Mouse (Mus musculus) lung, embryonic 15.5 days (tissue): ENCODE results near the gene Cbx1. TPM values are rescaled to one million over a fixed set of nuclear protein-coding genes. Genes with fewer than 3 reads are reported as not detected.
A peak's percentile ranks its signal among the peaks of the same experiment; 100 is the strongest.

Experiments
- ATAC-seq: fragments of 200-750 bp; cut with Nextera tagmentation; 2 replicates; pipeline ENCODE4 v1.8.0; 2017; ENCODE audit warnings: moderate number of reproducible peaks, borderline replicate concordance; ENCODE audit not compliant: low FRiP score, low TSS enrichment; ENCODE audit errors: extremely low read depth
- H3K27ac ChIP-seq: fragments of 300-500 bp; sonication (generic); 2 replicates; pipeline ENCODE4 v1.5.1; 2015; ENCODE audit warnings: moderate library complexity, mild to moderate bottlenecking, inconsistent platforms
- H3K27me3 ChIP-seq: fragments of 300-500 bp; sonication (generic); 2 replicates; pipeline ENCODE4 v1.6.1; 2015; ENCODE audit warnings: inconsistent platforms
- H3K36me3 ChIP-seq: fragments of 300-500 bp; sonication (generic); 2 replicates; pipeline ENCODE4 v1.6.1; 2015; ENCODE audit warnings: inconsistent platforms
- H3K4me1 ChIP-seq: fragments of 300-500 bp; sonication (generic); 2 replicates; pipeline ENCODE4 v1.6.1; 2015; ENCODE audit warnings: inconsistent platforms
- H3K4me2 ChIP-seq: fragments of 300-500 bp; sonication (generic); 2 replicates; pipeline ENCODE4 v1.6.1; 2015; ENCODE audit warnings: inconsistent platforms, mild to moderate bottlenecking, moderate library complexity
- H3K4me3 ChIP-seq: fragments of 300-500 bp; sonication (generic); 2 replicates; pipeline ENCODE4 v1.5.1; 2015; ENCODE audit warnings: mild to moderate bottlenecking, inconsistent platforms
- H3K9ac ChIP-seq: fragments of 300-500 bp; sonication (generic); 2 replicates; pipeline ENCODE4 v1.6.1; 2015; ENCODE audit warnings: inconsistent platforms
- H3K9me3 ChIP-seq: fragments of 300-500 bp; sonication (generic); 2 replicates; pipeline ENCODE4 v1.6.1; 2016; ENCODE audit warnings: inconsistent platforms
- WGBS: fragments of 180-500 bp; shearing (Covaris S2); methylation state at CpG from one replicate; pipeline ENCODE4 v1.1.7; 2015; 5-methylcytosine and 5-hydroxymethylcytosine counted together
- polyA plus RNA-seq: library from polyadenylated mRNA; unstranded; fragments of >200 nt; fragmentation: Nextera tagmentation; extraction: Ambion mirVana; gene quantifications from 2 replicates; pipeline ENCODE4 v1.2.1, GENCODE M21; 2015

Gene Cbx1
- polyA plus RNA-seq, 1 experiment from 2014 or later, result 114 TPM

DNA sequence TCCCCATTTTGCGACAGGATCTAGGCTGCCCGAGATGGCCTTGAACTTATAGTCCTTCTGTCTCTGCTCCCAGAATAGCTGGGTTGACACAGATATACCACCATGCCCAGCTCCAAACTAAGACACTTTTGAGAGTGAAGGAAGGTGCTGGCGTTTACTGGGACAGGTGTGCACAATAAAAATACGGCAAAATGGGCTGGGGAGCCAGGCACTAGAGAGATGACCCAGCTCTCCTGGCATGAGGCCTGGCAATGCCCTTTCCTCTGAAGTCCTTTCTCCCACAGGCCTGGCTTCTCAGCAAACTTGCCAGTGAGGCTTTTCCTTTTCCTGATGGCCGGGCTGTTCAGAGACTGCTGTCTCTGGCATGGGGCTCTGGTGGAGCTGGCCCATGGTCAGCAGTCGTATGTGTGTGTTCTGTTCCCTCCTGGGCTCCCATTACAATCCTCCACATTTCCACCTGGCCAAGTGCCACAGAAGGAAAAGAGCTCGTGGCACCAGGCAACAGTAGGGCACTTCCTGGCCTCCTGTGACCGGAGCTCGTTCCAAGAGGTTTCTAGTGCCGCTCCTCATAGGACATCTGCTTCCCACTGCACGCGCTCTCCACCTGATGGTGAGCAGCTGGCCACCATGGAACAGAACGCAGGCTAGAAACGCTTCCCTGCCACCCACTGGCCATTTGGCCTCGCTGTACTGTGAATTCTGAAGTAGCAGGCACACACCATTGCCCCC lies 26.0 kb upstream of the Cbx1 start:
- no peak overlapping the region for H3K4me2 ChIP-seq
- H3K9me3 ChIP-seq, result no peaks in the 10 kb centered on the region
- no peak overlapping the region for H3K27ac ChIP-seq
- ATAC-seq, result no peak
- 64% methylated on average over 15 of the region's 15 CpGs for WGBS
- no peak overlapping the region for H3K4me3 ChIP-seq
- H3K4me1 ChIP-seq, result peaks cover 6% of the 10 kb centered on the region; the same call in 1 of the 2 replicates
- H3K36me3 ChIP-seq, result no peaks in the 10 kb centered on the region
- H3K9ac ChIP-seq, result no peak overlapping the region
- H3K27me3 ChIP-seq, result no peaks in the 10 kb centered on the region

DNA sequence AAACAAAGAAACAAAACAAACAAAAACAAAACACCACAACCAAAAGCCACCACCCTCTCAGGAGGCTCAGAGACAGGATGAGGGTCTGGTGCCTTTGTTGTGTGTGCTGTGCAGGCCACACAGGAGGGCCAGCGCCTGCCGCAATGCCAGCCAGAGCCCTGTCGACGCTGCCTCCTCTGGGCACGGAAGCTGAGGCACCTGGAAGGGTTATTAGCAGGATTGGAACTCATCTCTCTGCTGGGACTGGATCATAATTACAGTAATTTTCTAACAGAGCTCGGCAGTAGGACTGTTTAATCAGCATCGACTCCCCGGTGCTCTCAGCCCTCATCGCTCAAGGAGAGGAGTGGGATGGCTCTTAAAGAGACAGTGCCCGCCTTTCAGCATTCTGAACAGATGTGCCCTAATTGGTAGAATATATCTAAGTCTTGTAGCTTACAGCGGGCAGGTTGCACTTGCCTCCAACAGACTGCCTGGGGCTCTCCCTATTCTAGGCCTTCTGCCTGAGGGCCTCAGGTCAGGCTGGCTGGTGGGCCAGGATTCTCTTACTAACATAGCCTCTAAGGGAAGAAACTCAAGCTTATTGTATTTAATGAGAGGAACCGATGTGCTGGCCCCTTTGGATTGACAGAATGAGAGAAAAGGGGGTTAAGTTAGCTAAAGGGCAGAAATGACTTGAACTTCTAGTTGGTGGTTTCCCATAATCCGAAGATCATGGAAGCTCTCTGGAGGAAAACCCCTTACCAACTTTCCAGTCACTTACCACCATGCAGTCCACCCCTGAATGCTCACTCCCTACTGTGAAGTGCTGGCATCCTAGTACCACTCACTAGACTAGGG lies 24.2 kb upstream of the Cbx1 start:
- Histone ChIP-seq H3K9me3 (no peaks in the 10 kb centered on the region), H3K4me2 (no peak overlapping the region), H3K4me1 (peaks cover 18% of the 10 kb centered on the region; the same call in 1 of the 2 replicates), H3K27me3 (no peaks in the 10 kb centered on the region), H3K9ac (no peak overlapping the region), H3K36me3 (peaks cover 10% of the 10 kb centered on the region; the same call in 1 of the 2 replicates), H3K27ac (0 out of 2 replicates have a peak overlapping the region, but pooled peaks have one; percentile 60), H3K4me3 (no peak overlapping the region)
- WGBS, result 49% methylated on average over 13 of the region's 13 CpGs
- no peak for ATAC-seq

DNA sequence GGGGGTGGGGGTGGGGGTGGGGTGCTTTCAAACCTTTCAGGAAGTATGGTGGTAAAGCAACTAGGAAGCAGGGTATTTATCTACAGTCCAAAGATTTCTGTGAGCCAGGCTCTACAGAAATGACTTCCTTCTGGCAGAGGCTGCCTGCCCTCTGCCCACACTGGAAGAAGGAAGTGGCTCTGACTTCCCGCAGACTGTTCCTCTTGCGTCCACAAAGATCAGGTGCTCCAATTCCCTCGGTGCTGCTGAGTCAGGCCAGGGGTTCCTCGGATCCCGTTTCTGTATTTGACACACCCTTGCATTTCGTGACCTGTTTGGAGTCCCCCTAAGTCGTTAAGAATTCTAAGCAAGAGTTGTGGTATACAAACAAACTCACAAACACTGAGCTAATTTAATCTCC lies 23.3 kb upstream of the Cbx1 start:
- no peak overlapping the region for H3K4me3 ChIP-seq
- H3K4me2 ChIP-seq, result no peak overlapping the region
- peak; percentile 47; the same call in 1 of the 2 replicates for ATAC-seq
- peaks cover 17% of the 10 kb centered on the region for H3K36me3 ChIP-seq
- H3K27me3 ChIP-seq, result no peaks in the 10 kb centered on the region
- H3K4me1 ChIP-seq, result peaks cover 18% of the 10 kb centered on the region; the same call in 1 of the 2 replicates
- no peaks in the 10 kb centered on the region for H3K9me3 ChIP-seq
- H3K9ac ChIP-seq, result no peak overlapping the region
- WGBS, result 54% methylated on average over 7 of the region's 7 CpGs
- peak overlapping the region; percentile 60 for H3K27ac ChIP-seq

- 72% methylated on average over 12 of the region's 12 CpGs for WGBS
- no peak for ATAC-seq
- no peak overlapping the region for H3K9ac ChIP-seq
- H3K9me3 ChIP-seq, result no peaks in the 10 kb centered on the region
- H3K27me3 ChIP-seq, result no peaks in the 10 kb centered on the region
- H3K27ac ChIP-seq, result no peak overlapping the region
- peaks cover 24% of the 10 kb centered on the region for H3K36me3 ChIP-seq
- H3K4me3 ChIP-seq, result no peak overlapping the region
- H3K4me2 ChIP-seq, result no peak overlapping the region
- H3K4me1 ChIP-seq, result peaks cover 18% of the 10 kb centered on the region; the same call in 1 of the 2 replicates
Measured at GRCm38 (mm10) chr11:96766555-96766954, 22.4 kb upstream of the Cbx1 start.

GRCm38 (mm10) chr11:96767096-96767495 lies 21.8 kb upstream of the Cbx1 start:
- no peaks in the 10 kb centered on the region for H3K9me3 ChIP-seq
- H3K4me3 ChIP-seq, result no peak overlapping the region
- no peak overlapping the region for H3K4me2 ChIP-seq
- H3K36me3 ChIP-seq, result peaks cover 24% of the 10 kb centered on the region
- no peaks in the 10 kb centered on the region for H3K27me3 ChIP-seq
- no peak overlapping the region for H3K9ac ChIP-seq
- no peak for ATAC-seq
- H3K27ac ChIP-seq, result no peak overlapping the region
- peaks cover 18% of the 10 kb centered on the region; the same call in 1 of the 2 replicates for H3K4me1 ChIP-seq
- 56% methylated on average over 7 of the region's 7 CpGs for WGBS

DNA sequence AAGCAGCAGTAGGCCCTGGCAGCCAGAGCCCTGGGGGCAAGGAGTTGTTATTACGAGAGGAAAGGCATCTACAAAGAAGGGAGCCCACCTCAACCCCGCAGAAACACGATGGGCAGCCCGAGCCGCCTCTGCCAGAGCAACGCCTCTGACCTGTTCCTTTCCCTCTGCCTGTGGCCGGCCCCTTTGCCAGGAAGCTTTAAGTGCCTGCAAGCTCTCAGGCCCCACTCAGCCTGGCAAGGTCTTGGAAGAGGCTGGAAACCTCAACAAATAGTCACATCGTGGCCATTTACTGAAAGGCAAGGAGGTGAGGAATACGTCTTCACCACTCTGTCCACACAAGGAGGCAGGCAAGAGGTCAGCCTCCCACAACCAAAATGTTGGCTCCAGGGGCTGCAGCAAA lies 20.7 kb upstream of the Cbx1 start:
- 44% methylated on average over 9 of the region's 9 CpGs for WGBS
- peak overlapping the region; percentile 2; the same call in 1 of the 2 replicates for H3K4me2 ChIP-seq
- H3K36me3 ChIP-seq, result peaks cover 35% of the 10 kb centered on the region
- H3K4me3 ChIP-seq, result no peak overlapping the region
- H3K9ac ChIP-seq, result no peak overlapping the region
- no peaks in the 10 kb centered on the region for H3K27me3 ChIP-seq
- peaks cover 13% of the 10 kb centered on the region; the same call in 1 of the 2 replicates for H3K4me1 ChIP-seq
- peak overlapping the region; percentile 80 for H3K27ac ChIP-seq
- H3K9me3 ChIP-seq, result no peaks in the 10 kb centered on the region
- ATAC-seq, result no peak

- H3K4me2 ChIP-seq, result no peak overlapping the region
- no peaks in the 10 kb centered on the region for H3K9me3 ChIP-seq
- peaks cover 16% of the 10 kb centered on the region for H3K4me1 ChIP-seq
- no peak overlapping the region for H3K4me3 ChIP-seq
- H3K9ac ChIP-seq, result no peak overlapping the region
- 96% methylated on average over 9 of the region's 9 CpGs for WGBS
- no peak overlapping the region for H3K27ac ChIP-seq
- no peak for ATAC-seq
- H3K36me3 ChIP-seq, result peaks cover 35% of the 10 kb centered on the region
- H3K27me3 ChIP-seq, result no peaks in the 10 kb centered on the region
Measured at GRCm38 (mm10) chr11:96771274-96771975, 17.5 kb upstream of the Cbx1 start.

DNA sequence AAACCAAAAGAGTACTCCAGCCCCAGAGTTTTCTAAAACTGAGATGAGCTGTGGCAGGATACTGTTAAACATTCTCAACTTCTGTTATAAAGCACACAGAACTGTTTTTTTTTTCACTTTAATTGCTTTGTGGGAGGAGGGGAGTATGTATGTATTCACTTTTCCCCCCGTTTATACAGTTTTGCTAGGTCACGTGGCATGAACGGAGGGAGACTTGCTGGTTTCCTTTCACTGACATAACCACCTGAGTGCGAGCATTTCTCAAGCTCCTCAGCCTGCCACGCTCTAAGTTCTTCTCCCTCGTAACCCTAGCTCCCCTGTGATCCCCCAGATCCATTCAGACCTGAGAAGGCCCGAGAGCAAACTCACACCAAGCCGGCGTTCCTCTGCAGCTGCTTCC lies 16.5 kb upstream of the Cbx1 start:
- H3K9me3 ChIP-seq, result no peaks in the 10 kb centered on the region
- H3K9ac ChIP-seq, result no peak overlapping the region
- no peak overlapping the region for H3K27ac ChIP-seq
- WGBS, result 83% methylated on average over 9 of the region's 9 CpGs
- H3K4me3 ChIP-seq, result no peak overlapping the region
- peaks cover 35% of the 10 kb centered on the region for H3K36me3 ChIP-seq
- ATAC-seq, result no peak
- peaks cover 22% of the 10 kb centered on the region for H3K4me1 ChIP-seq
- no peaks in the 10 kb centered on the region for H3K27me3 ChIP-seq
- H3K4me2 ChIP-seq, result no peak overlapping the region

GRCm38 (mm10) chr11:96774536-96774935 lies 14.4 kb upstream of the Cbx1 start:
- Histone ChIP-seq H3K9me3 (no peaks in the 10 kb centered on the region), H3K27ac (no peak overlapping the region), H3K4me1 (peaks cover 10% of the 10 kb centered on the region), H3K4me3 (no peak overlapping the region), H3K36me3 (peaks cover 27% of the 10 kb centered on the region), H3K4me2 (no peak overlapping the region), H3K27me3 (no peaks in the 10 kb centered on the region), H3K9ac (no peak overlapping the region)
- 80% methylated on average over 3 of the region's 3 CpGs for WGBS
- ATAC-seq, result no peak

- no peak for ATAC-seq
- no peaks in the 10 kb centered on the region for H3K9me3 ChIP-seq
- 81% methylated on average over 8 of the region's 8 CpGs for whole genome bisulfite sequencing
Measured at GRCm38 (mm10) chr11:96775063-96775462, 13.9 kb upstream of the Cbx1 start.

GRCm38 (mm10) chr11:96775665-96776064 lies 13.3 kb upstream of the Cbx1 start:
- ATAC-seq, result no peak
- H3K4me2 ChIP-seq, result no peak overlapping the region
- no peaks in the 10 kb centered on the region for H3K27me3 ChIP-seq
- peaks cover 18% of the 10 kb centered on the region for H3K36me3 ChIP-seq
- 71% methylated on average over 7 of the region's 7 CpGs for WGBS
- H3K9ac ChIP-seq, result no peak overlapping the region
- peaks cover 10% of the 10 kb centered on the region for H3K4me1 ChIP-seq
- no peaks in the 10 kb centered on the region for H3K9me3 ChIP-seq
- no peak overlapping the region for H3K4me3 ChIP-seq
- no peak overlapping the region for H3K27ac ChIP-seq

More at GRCm38 (mm10) chr11:96775063-96775462, 13.9 kb upstream of the Cbx1 start:
- Histone ChIP-seq H3K9ac (no peak overlapping the region), H3K4me2 (no peak overlapping the region), H3K27me3 (no peaks in the 10 kb centered on the region), H3K36me3 (peaks cover 22% of the 10 kb centered on the region), H3K27ac (no peak overlapping the region), H3K4me3 (no peak overlapping the region), H3K4me1 (peaks cover 10% of the 10 kb centered on the region)
